Mouse (Mus musculus) forebrain, embryonic 13.5 days (tissue): ENCODE results near the gene Aldh3a1. TPM values are rescaled to one million over a fixed set of nuclear protein-coding genes. Genes with fewer than 3 reads are reported as not detected.
A peak's percentile ranks its signal among the peaks of the same experiment; 100 is the strongest.

Experiments used
- ATAC-seq: fragments of 200-750 bp; cut with Nextera tagmentation; 2 replicates; pipeline ENCODE4 v1.8.0; 2017
- H3K27ac ChIP-seq: fragments of 300-500 bp; sonication (generic); 2 replicates; pipeline ENCODE4 v1.5.1; 2015; ENCODE audit warnings: inconsistent platforms, mild to moderate bottlenecking, moderate library complexity
- H3K27me3 ChIP-seq: fragments of 300-500 bp; sonication (generic); 2 replicates; pipeline ENCODE4 v1.6.1; 2015; ENCODE audit warnings: mild to moderate bottlenecking, inconsistent platforms
- H3K36me3 ChIP-seq: fragments of 300-500 bp; sonication (generic); 2 replicates; pipeline ENCODE4 v1.6.1; 2015; ENCODE audit warnings: mild to moderate bottlenecking, inconsistent platforms; ENCODE audit not compliant: poor library complexity, severe bottlenecking
- H3K4me1 ChIP-seq: fragments of 300-500 bp; sonication (generic); 2 replicates; pipeline ENCODE4 v1.6.1; 2015; ENCODE audit warnings: inconsistent platforms
- H3K4me2 ChIP-seq: fragments of 300-500 bp; sonication (generic); 2 replicates; pipeline ENCODE4 v1.6.1; 2015; ENCODE audit warnings: inconsistent platforms, mild to moderate bottlenecking, moderate library complexity
- H3K4me3 ChIP-seq: fragments of 300-500 bp; sonication (generic); 2 replicates; pipeline ENCODE4 v1.5.1; 2015; ENCODE audit warnings: mild to moderate bottlenecking, inconsistent platforms
- H3K9ac ChIP-seq: fragments of 300-500 bp; sonication (generic); 2 replicates; pipeline ENCODE4 v1.6.1; 2015; ENCODE audit warnings: mild to moderate bottlenecking, inconsistent platforms
- H3K9me3 ChIP-seq: fragments of 300-500 bp; sonication (generic); replicated peaks from 2 replicates; pipeline ENCODE4 v1.6.1; 2016; ENCODE audit warnings: inconsistent platforms
- WGBS: fragments of 180-500 bp; shearing (Covaris S2); methylation state at CpG from one replicate; pipeline ENCODE4 v1.1.7; 2015; 5-methylcytosine and 5-hydroxymethylcytosine counted together
- polyA plus RNA-seq: library from polyadenylated mRNA; unstranded; fragments of >200 nt; fragmentation: Nextera tagmentation; extraction: Ambion mirVana; gene quantifications from 2 replicates; pipeline ENCODE4 v1.2.1, GENCODE M21; 2015

Gene Aldh3a1
- polyA plus RNA-seq, 1 experiment from 2014 or later: not detected

GRCm38 (mm10) chr11:61199620-61200362, 7.5 kb upstream of the Aldh3a1 start:
- Histone ChIP-seq H3K4me3 (no peak overlapping the region), H3K9me3 (no peaks in the 10 kb centered on the region), H3K9ac (no peak overlapping the region), H3K36me3 (no peaks in the 10 kb centered on the region), H3K27me3 (no peaks in the 10 kb centered on the region), H3K4me1 (0 out of 2 replicates have a peak, but pooled peaks cover 4% of the 10 kb centered on the region), H3K27ac (no peak overlapping the region), H3K4me2 (no peak overlapping the region)
- 65% methylated on average over 4 of the region's 4 CpGs for WGBS
- ATAC-seq: no peak

- no peak for ATAC-seq
Measured at GRCm38 (mm10) chr11:61202186-61202585, 5.2 kb upstream of the Aldh3a1 start.

GRCm38 (mm10) chr11:61202810-61203209, 4.5 kb upstream of the Aldh3a1 start:
- WGBS: 87% methylated on average over 2 of the region's 2 CpGs
- no peak for ATAC-seq
- Histone ChIP-seq H3K9ac (no peak overlapping the region), H3K9me3 (no peaks in the 10 kb centered on the region), H3K27ac (no peak overlapping the region), H3K4me1 (0 out of 2 replicates have a peak, but pooled peaks cover 4% of the 10 kb centered on the region), H3K4me3 (no peak overlapping the region), H3K36me3 (no peaks in the 10 kb centered on the region), H3K27me3 (no peaks in the 10 kb centered on the region), H3K4me2 (no peak overlapping the region)

More at GRCm38 (mm10) chr11:61202186-61202585, 5.2 kb upstream of the Aldh3a1 start:
- Histone ChIP-seq H3K9ac (no peak overlapping the region), H3K4me1 (0 out of 2 replicates have a peak, but pooled peaks cover 4% of the 10 kb centered on the region), H3K4me3 (no peak overlapping the region), H3K27ac (0 out of 2 replicates have a peak overlapping the region, but pooled peaks have one; percentile 14), H3K4me2 (no peak overlapping the region), H3K36me3 (no peaks in the 10 kb centered on the region), H3K9me3 (no peaks in the 10 kb centered on the region), H3K27me3 (no peaks in the 10 kb centered on the region)
- 75% methylated on average over 6 of the region's 6 CpGs for WGBS

- no peaks in the 10 kb centered on the region for H3K27me3 ChIP-seq
- H3K4me3 ChIP-seq: no peak overlapping the region
- no peaks in the 10 kb centered on the region for H3K36me3 ChIP-seq
- H3K4me1 ChIP-seq: 0 out of 2 replicates have a peak, but pooled peaks cover 4% of the 10 kb centered on the region
- no peak for ATAC-seq
- H3K9ac ChIP-seq: no peak overlapping the region
- H3K27ac ChIP-seq: no peak overlapping the region
- H3K4me2 ChIP-seq: no peak overlapping the region
- WGBS: 97% methylated on average over 9 of the region's 10 CpGs
- no peaks in the 10 kb centered on the region for H3K9me3 ChIP-seq
Measured at GRCm38 (mm10) chr11:61205167-61205950, 2.0 kb upstream of the Aldh3a1 start.

- Histone ChIP-seq H3K36me3 (no peaks in the 10 kb centered on the region), H3K27me3 (no peaks in the 10 kb centered on the region), H3K4me3 (no peak overlapping the region), H3K4me2 (no peak overlapping the region), H3K9ac (no peak overlapping the region), H3K9me3 (no peaks in the 10 kb centered on the region), H3K4me1 (0 out of 2 replicates have a peak, but pooled peaks cover 4% of the 10 kb centered on the region), H3K27ac (no peak overlapping the region)
- 97% methylated on average over 3 of the region's 3 CpGs for WGBS
- no peak for ATAC-seq
Measured at GRCm38 (mm10) chr11:61206136-61206535, 1.2 kb upstream of the Aldh3a1 start.

- Histone ChIP-seq H3K4me2 (no peak overlapping the region), H3K4me3 (no peak overlapping the region), H3K36me3 (no peaks in the 10 kb centered on the region), H3K4me1 (no peaks in the 10 kb centered on the region), H3K27me3 (0 out of 2 replicates have a peak, but pooled peaks cover 10% of the 10 kb centered on the region), H3K27ac (no peak overlapping the region), H3K9me3 (no peaks in the 10 kb centered on the region), H3K9ac (no peak overlapping the region)
- 82% methylated on average over 10 of the region's 10 CpGs for WGBS
- ATAC-seq: no peak
Measured at GRCm38 (mm10) chr11:61208316-61208715, 979 bp downstream of the Aldh3a1 start.

- H3K4me1 ChIP-seq: no peaks in the 10 kb centered on the region
- H3K36me3 ChIP-seq: no peaks in the 10 kb centered on the region
- H3K9me3 ChIP-seq: no peaks in the 10 kb centered on the region
- 41% methylated on average over 20 of the region's 20 CpGs for WGBS
- H3K9ac ChIP-seq: no peak overlapping the region
- H3K4me3 ChIP-seq: no peak overlapping the region
- H3K27ac ChIP-seq: no peak overlapping the region
- ATAC-seq: no peak
- no peak overlapping the region for H3K4me2 ChIP-seq
- 0 out of 2 replicates have a peak, but pooled peaks cover 10% of the 10 kb centered on the region for H3K27me3 ChIP-seq
Measured at GRCm38 (mm10) chr11:61212102-61212501, 4.8 kb downstream of the Aldh3a1 start.

- no peaks in the 10 kb centered on the region for H3K36me3 ChIP-seq
- H3K9ac ChIP-seq: no peak overlapping the region
- no peak for ATAC-seq
- H3K9me3 ChIP-seq: no peaks in the 10 kb centered on the region
- H3K4me3 ChIP-seq: no peak overlapping the region
- 0 out of 2 replicates have a peak, but pooled peaks cover 10% of the 10 kb centered on the region for H3K27me3 ChIP-seq
- H3K4me2 ChIP-seq: no peak overlapping the region
- no peaks in the 10 kb centered on the region for H3K4me1 ChIP-seq
- H3K27ac ChIP-seq: no peak overlapping the region
- whole genome bisulfite sequencing: 93% methylated on average over 3 of the region's 3 CpGs
Measured at GRCm38 (mm10) chr11:61215936-61216335, 8.6 kb downstream of the Aldh3a1 start.

- ATAC-seq: no peak
Measured at GRCm38 (mm10) chr11:61220156-61220881, 13.0 kb downstream of the Aldh3a1 start.

GRCm38 (mm10) chr11:61222007-61222406, 14.7 kb downstream of the Aldh3a1 start:
- Histone ChIP-seq H3K36me3 (no peaks in the 10 kb centered on the region), H3K27me3 (no peaks in the 10 kb centered on the region), H3K4me2 (no peak overlapping the region), H3K4me1 (no peaks in the 10 kb centered on the region), H3K9me3 (no peaks in the 10 kb centered on the region), H3K9ac (no peak overlapping the region), H3K27ac (no peak overlapping the region), H3K4me3 (no peak overlapping the region)
- ATAC-seq: no peak
- WGBS: 68% methylated on average over 1 of the region's 1 CpGs

More at GRCm38 (mm10) chr11:61220156-61220881, 13.0 kb downstream of the Aldh3a1 start:
- Histone ChIP-seq H3K4me2 (no peak overlapping the region), H3K27ac (no peak overlapping the region), H3K4me3 (no peak overlapping the region), H3K4me1 (no peaks in the 10 kb centered on the region), H3K27me3 (no peaks in the 10 kb centered on the region), H3K9ac (no peak overlapping the region), H3K36me3 (no peaks in the 10 kb centered on the region), H3K9me3 (no peaks in the 10 kb centered on the region)
- WGBS: 72% methylated on average over 9 of the region's 9 CpGs

- H3K9ac ChIP-seq: no peak overlapping the region
- ATAC-seq: no peak
- no peaks in the 10 kb centered on the region for H3K36me3 ChIP-seq
- H3K4me2 ChIP-seq: no peak overlapping the region
- H3K27ac ChIP-seq: no peak overlapping the region
- H3K4me1 ChIP-seq: no peaks in the 10 kb centered on the region
- no peaks in the 10 kb centered on the region for H3K27me3 ChIP-seq
- no peaks in the 10 kb centered on the region for H3K9me3 ChIP-seq
- H3K4me3 ChIP-seq: no peak overlapping the region
- WGBS: 94% methylated on average over 9 of the region's 9 CpGs
Measured at GRCm38 (mm10) chr11:61222971-61223745, 15.8 kb downstream of the Aldh3a1 start.
